Mouse (Mus musculus) ES-E14 (cell line): ENCODE measurements around the gene Vps26c. TPM values are rescaled to one million over a fixed set of nuclear protein-coding genes. Genes with fewer than 3 reads are reported as not detected.

Experiments
- DNase-seq: peaks from one replicate; pipeline ENCODE4 v3.0.0-alpha.2; 2013; ENCODE audit warnings: low read depth, low spot score
- H3K27ac ChIP-seq: 2 replicates; pipeline ENCODE4 v1.5.1; 2012; ENCODE audit warnings: low read depth, mild to moderate bottlenecking, low read length, moderate library complexity, mixed read lengths; ENCODE audit not compliant: poor library complexity, insufficient read depth, severe bottlenecking
- H3K36me3 ChIP-seq: 2 replicates; pipeline ENCODE4 v1.6.1; 2012; ENCODE audit warnings: mild to moderate bottlenecking, low read length, moderate library complexity, mixed read lengths; ENCODE audit not compliant: control insufficient read depth, poor library complexity, insufficient read depth, severe bottlenecking
- H3K4me1 ChIP-seq, 2 experiments: fragments of 150-350 bp in 1 of 2; sonication (generic) in 1 of 2; 2 replicates each; pipeline ENCODE4 v1.6.1; 2012; ENCODE audit warnings: low read length in 2 of 2, mild to moderate bottlenecking in 1 of 2, mixed read lengths in 1 of 2; ENCODE audit not compliant: control insufficient read depth in 2 of 2, insufficient read depth in 2 of 2, poor library complexity in 1 of 2
- H3K4me3 ChIP-seq, 2 experiments: fragments of 150-350 bp in 1 of 2; sonication (generic) in 1 of 2; 2 replicates each; pipeline ENCODE4 v1.5.1; 2012; ENCODE audit warnings: low read length in 2 of 2, low read depth in 1 of 2, mild to moderate bottlenecking in 1 of 2, mixed read lengths in 1 of 2; ENCODE audit not compliant: insufficient read depth in 1 of 2, poor library complexity in 1 of 2, severe bottlenecking in 1 of 2
- H3K9ac ChIP-seq: 2 replicates; pipeline ENCODE4 v1.6.1; 2012; ENCODE audit warnings: low read depth, mild to moderate bottlenecking, low read length, mixed read lengths; ENCODE audit not compliant: poor library complexity, insufficient read depth, severe bottlenecking
- H3K9me3 ChIP-seq: fragments of 150-350 bp; sonication (generic); 2 replicates; pipeline ENCODE4 v1.6.1; 2012; ENCODE audit warnings: low read depth, mild to moderate bottlenecking, low read length; ENCODE audit not compliant: control insufficient read depth, insufficient read depth
- CHD2 ChIP-seq: IDR thresholded peaks from 2 replicates; pipeline ENCODE4 v1.6.1; 2014; ENCODE audit warnings: mild to moderate bottlenecking, low read depth, low read length, inconsistent platforms
- HCFC1 ChIP-seq: IDR thresholded peaks from 2 replicates; pipeline ENCODE4 v1.6.1; 2012; ENCODE audit warnings: low read length, inconsistent platforms, borderline replicate concordance; ENCODE audit not compliant: insufficient read depth
- MAFK ChIP-seq: IDR thresholded peaks from 2 replicates; pipeline ENCODE4 v1.6.1; 2014; ENCODE audit warnings: mild to moderate bottlenecking, low read depth, low read length, inconsistent platforms; ENCODE audit not compliant: insufficient read depth
- ZC3H11A ChIP-seq: IDR thresholded peaks from 2 replicates; pipeline ENCODE4 v1.6.1; 2012; ENCODE audit warnings: low read depth, mild to moderate bottlenecking, inconsistent platforms, low read length, borderline replicate concordance
- ZNF384 ChIP-seq: IDR thresholded peaks from 2 replicates; pipeline ENCODE4 v1.6.1; 2012; ENCODE audit warnings: low read depth, low read length, inconsistent platforms
- in situ Hi-C, 2 experiments: fragments of 600-800 bp; cut with MboI; formaldehyde crosslinking; loops; one replicate each; pipeline ENCODE4 v1.15.1; 2025; ENCODE audit warnings: low sequenced_read_pairs in 2 of 2, inconsistent platforms in 1 of 2; ENCODE audit not compliant: unreplicated experiment in 2 of 2
- total RNA-seq: library from RNA; depleted of rRNA; stranded (reverse); fragments of 300-350 nt; gene quantifications from 2 replicates; pipeline ENCODE4 v1.2.3, GENCODE M21; 2012; rRNA removed

Vps26c gene
- total RNA-seq, 1 experiment: 28.7 TPM

- TF ChIP-seq CHD2 (no peak), ZC3H11A (no peak), MAFK (no peak), ZNF384 (no peak), HCFC1 (no peak)
- Histone ChIP-seq H3K36me3 (peaks cover 17% of the 10 kb centered on the region; the same call in 1 of the 2 replicates), H3K27ac (no peak overlapping the region), H3K9me3 (no peaks in the 10 kb centered on the region), H3K9ac (no peak overlapping the region), H3K4me1 (no peaks in the 10 kb centered on the region), H3K4me3 (no peak overlapping the region)
- no peak for DNase-seq
- in situ Hi-C loops: no loop called here
Measured at GRCm38 (mm10) chr16:94451545-94452488, 74.8 kb downstream of the Vps26c start.

- H3K27ac ChIP-seq: no peak overlapping the region
- H3K9ac ChIP-seq: no peak overlapping the region
- H3K4me3 ChIP-seq: no peak overlapping the region
- no peaks in the 10 kb centered on the region for H3K9me3 ChIP-seq
- H3K4me1 ChIP-seq: no peaks in the 10 kb centered on the region
- no peak for DNase-seq
- TF ChIP-seq MAFK: no peak
- TF ChIP-seq HCFC1: no peak
- TF ChIP-seq ZNF384: no peak
- no peak for TF ChIP-seq ZC3H11A
- no peak for TF ChIP-seq CHD2
- in situ Hi-C loops: no loop called here
- H3K36me3 ChIP-seq: peaks cover 14% of the 10 kb centered on the region; the same call in 1 of the 2 replicates
Measured at GRCm38 (mm10) chr16:94449632-94450031, 77.0 kb downstream of the Vps26c start.

- Histone ChIP-seq H3K9ac (no peak overlapping the region), H3K4me1 (no peaks in the 10 kb centered on the region), H3K9me3 (no peaks in the 10 kb centered on the region), H3K36me3 (peaks cover 12% of the 10 kb centered on the region; the same call in 1 of the 2 replicates), H3K4me3 (no peak overlapping the region), H3K27ac (no peak overlapping the region)
- TF ChIP-seq HCFC1 (no peak), ZC3H11A (0 out of 2 replicates have a peak, but pooled peaks have one; percentile 31), CHD2 (no peak), MAFK (no peak), ZNF384 (no peak)
- DNase-seq: peak; percentile 28
- in situ Hi-C loops: no loop called here
Measured at GRCm38 (mm10) chr16:94449151-94449550, 77.5 kb downstream of the Vps26c start.

Other genes starting within 250 kb of the Vps26c start
- gene Hlcs, start 213.3 kb downstream of the Vps26c start, total RNA-seq: 5.2 and 10.1 TPM in 2 replicates
- gene Ripply3, start 198.4 kb downstream of the Vps26c start, total RNA-seq: 0.16 and 0.22 TPM in 2 replicates
- 64.2 and 78.4 TPM in 2 replicates for gene Ttc3, start 156.2 kb downstream of the Vps26c start, total RNA-seq
- 17.8 and 30.5 TPM in 2 replicates for gene Pigp, start 155.0 kb downstream of the Vps26c start, total RNA-seq
- gene Dyrk1a, start 43.2 kb upstream of the Vps26c start, total RNA-seq: 33.2 and 36.3 TPM in 2 replicates